12 mouse cellular contexts compared by ENCODE assay signal in genomic region chr5:132135941-132136663, GRCm38 (mm10).
DNase-seq lines count a peak whose midpoint lies in the region; ATAC-seq lines count a peak whose summit lies in the region.
"Had no signal": no experiment of that assay in that cellular context is flagged by ENCODE, and none has a peak within 500 bp of the region (broad histone marks: within the 10 kb centered on the region; RNA-seq: fewer than 3 reads in every experiment).

No protein-coding gene starts in this region.

- peak overlapping the region; percentile 42; the same call in 1 of the 2 replicates for H3K27ac ChIP-seq in heart, embryonic 13.5 days (replicated peaks)
- peak overlapping the region; percentile 14 for H3K27ac ChIP-seq in hindbrain, embryonic 16.5 days (ENCODE audit: low read depth, low read length)
- no peak overlapping the region for H3K27ac ChIP-seq in intestine, embryonic 16.5 days (ENCODE audit: low read length)

- H3K4me1 ChIP-seq in heart, embryonic 13.5 days: peaks cover 37% of the 10 kb centered on the region
- peaks cover 9% of the 10 kb centered on the region for H3K4me1 ChIP-seq in hindbrain, embryonic 16.5 days (ENCODE audit: control insufficient read depth, insufficient read depth, low read depth, low read length)
- H3K4me1 ChIP-seq in intestine, embryonic 16.5 days (ENCODE audit: control insufficient read depth, insufficient read depth, low read length): no peaks in the 10 kb centered on the region

- H3K9me3 ChIP-seq in heart, embryonic 13.5 days: no peaks in the 10 kb centered on the region
- H3K9me3 ChIP-seq in hindbrain, embryonic 16.5 days (ENCODE audit: control insufficient read depth, low read length): no peaks in the 10 kb centered on the region
- H3K9me3 ChIP-seq in intestine, embryonic 16.5 days (ENCODE audit: control insufficient read depth, low read length): no peaks in the 10 kb centered on the region

- no peak overlapping the region for H3K4me2 ChIP-seq in heart, embryonic 13.5 days
- H3K4me2 ChIP-seq in hindbrain, embryonic 16.5 days (ENCODE audit: low read length): no peak overlapping the region
- no peak overlapping the region for H3K4me2 ChIP-seq in intestine, embryonic 16.5 days (ENCODE audit: low read depth, low read length)

- H3K9ac ChIP-seq in heart, embryonic 13.5 days: no peak overlapping the region
- no peak overlapping the region for H3K9ac ChIP-seq in hindbrain, embryonic 16.5 days (ENCODE audit: low read depth, low read length)
- no peak overlapping the region for H3K9ac ChIP-seq in intestine, embryonic 16.5 days (ENCODE audit: low read depth, low read length)
- H3K9ac ChIP-seq: liver, postnatal 0 days had no signal

- no peaks in the 10 kb centered on the region for H3K36me3 ChIP-seq in heart, embryonic 13.5 days
- no peaks in the 10 kb centered on the region for H3K36me3 ChIP-seq in hindbrain, embryonic 16.5 days (ENCODE audit: control insufficient read depth, insufficient read depth, low read length)
- no peaks in the 10 kb centered on the region for H3K36me3 ChIP-seq in intestine, embryonic 16.5 days (ENCODE audit: control insufficient read depth, insufficient read depth, low read length)

- H3K27me3 ChIP-seq in heart, embryonic 13.5 days (replicated peaks): no peaks in the 10 kb centered on the region
- no peaks in the 10 kb centered on the region for H3K27me3 ChIP-seq in hindbrain, embryonic 16.5 days (replicated peaks; ENCODE audit: control insufficient read depth, insufficient read depth, low read length)
- no peaks in the 10 kb centered on the region for H3K27me3 ChIP-seq in intestine, embryonic 16.5 days (replicated peaks; ENCODE audit: control insufficient read depth, insufficient read depth, low read length)

- 56% methylated on average over 7 of the region's 7 CpGs for WGBS in heart, embryonic 13.5 days
- WGBS in hindbrain, embryonic 16.5 days: 50% methylated on average over 7 of the region's 7 CpGs
- 53% methylated on average over 7 of the region's 7 CpGs for WGBS in intestine, embryonic 16.5 days

- DNase-seq in heart, postnatal 4 days: no peak
- DNase-seq in brain, embryonic 18.5 days (ENCODE audit: low read depth, low spot score): peak; percentile 63
- DNase-seq in left cerebral cortex, postnatal 4 days: peak; percentile 28
- DNase-seq: cerebellum, postnatal 36 days; liver, postnatal 0 days; thymus, postnatal 14 days had no signal

- intact Hi-C loops in left cerebral cortex, postnatal 4 days (cut with DNase I): no loop called here

- ATAC-seq in heart, embryonic 13.5 days (ENCODE audit: extremely low read depth, insufficient number of reproducible peaks, low FRiP score, low TSS enrichment): no peak
- peak; percentile 85 for ATAC-seq in hindbrain, embryonic 16.5 days
- ATAC-seq in granulocyte monocyte progenitor cell, adult 5-6 weeks (replicated peaks; ENCODE audit: poor library complexity, severe bottlenecking): no peak
- ATAC-seq in intestine, embryonic 16.5 days: no peak
- ATAC-seq: activated CD4-positive, CD25-positive, alpha-beta regulatory T cell, adult 4 months; liver, postnatal 0 days had no signal

- no peak overlapping the region for H3K4me3 ChIP-seq in heart, embryonic 13.5 days
- H3K4me3 ChIP-seq in hindbrain, embryonic 16.5 days (ENCODE audit: low read length): no peak overlapping the region
- H3K4me3 ChIP-seq in intestine, embryonic 16.5 days (ENCODE audit: low read length): no peak overlapping the region
- H3K4me3 ChIP-seq: myocyte had no signal
